Mouse (Mus musculus): ENCODE results near the gene Rpp25l. TPM values are rescaled to one million over a fixed set of nuclear protein-coding genes. Genes with fewer than 3 reads are reported as not detected.
"Not testable (repeated sequence)": the region's sequence is repeated elsewhere in the genome, so short reads cannot be mapped to it uniquely, and the experiment has no call there.

The Rpp25l gene
- polyA plus RNA-seq, 1 experiment from 2014 or later = 68.7 TPM

DNA sequence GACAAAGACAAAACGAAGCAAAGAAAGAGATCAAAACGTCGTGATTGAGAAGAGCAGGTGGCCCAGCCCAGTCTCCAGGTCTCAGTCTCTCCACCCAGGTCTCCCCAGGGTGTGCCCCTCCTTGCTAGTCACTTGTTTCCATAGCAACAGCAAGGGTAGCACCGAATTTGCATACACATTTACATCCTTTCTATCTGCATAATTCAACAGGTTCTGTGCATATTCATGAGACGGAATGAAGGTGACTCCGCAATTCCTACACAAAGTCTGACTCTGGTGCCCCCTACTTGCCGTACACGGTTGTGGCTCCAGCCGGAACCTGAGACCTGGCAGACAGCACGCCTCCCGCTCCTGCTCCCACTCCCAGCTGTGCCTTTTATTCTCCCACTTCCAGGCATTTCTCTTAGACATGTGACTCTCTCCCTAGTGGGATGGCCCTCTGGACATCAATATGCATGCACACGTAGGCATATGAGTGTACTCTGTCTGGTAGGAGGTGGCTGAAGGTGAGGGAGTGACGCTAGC lies 6.3 kb downstream of the Rpp25l start:
- WGBS = 3% methylated on average over 13 of the region's 13 CpGs
- no peak overlapping the region for H3K4me3 ChIP-seq
- peak; percentile 79 for ATAC-seq (ENCODE audit: low FRiP score, low read depth)
- H3K4me1 ChIP-seq = peaks cover 45% of the 10 kb centered on the region
- peaks cover 5% of the 10 kb centered on the region for H3K36me3 ChIP-seq
- H3K27me3 ChIP-seq = peaks cover 23% of the 10 kb centered on the region
- H3K9me3 ChIP-seq = no peaks in the 10 kb centered on the region
- H3K9ac ChIP-seq (replicated peaks) = no peak overlapping the region
- peak overlapping the region; percentile 54 for H3K27ac ChIP-seq (replicated peaks)
- peak overlapping the region; percentile 40 for H3K4me2 ChIP-seq (replicated peaks)

DNA sequence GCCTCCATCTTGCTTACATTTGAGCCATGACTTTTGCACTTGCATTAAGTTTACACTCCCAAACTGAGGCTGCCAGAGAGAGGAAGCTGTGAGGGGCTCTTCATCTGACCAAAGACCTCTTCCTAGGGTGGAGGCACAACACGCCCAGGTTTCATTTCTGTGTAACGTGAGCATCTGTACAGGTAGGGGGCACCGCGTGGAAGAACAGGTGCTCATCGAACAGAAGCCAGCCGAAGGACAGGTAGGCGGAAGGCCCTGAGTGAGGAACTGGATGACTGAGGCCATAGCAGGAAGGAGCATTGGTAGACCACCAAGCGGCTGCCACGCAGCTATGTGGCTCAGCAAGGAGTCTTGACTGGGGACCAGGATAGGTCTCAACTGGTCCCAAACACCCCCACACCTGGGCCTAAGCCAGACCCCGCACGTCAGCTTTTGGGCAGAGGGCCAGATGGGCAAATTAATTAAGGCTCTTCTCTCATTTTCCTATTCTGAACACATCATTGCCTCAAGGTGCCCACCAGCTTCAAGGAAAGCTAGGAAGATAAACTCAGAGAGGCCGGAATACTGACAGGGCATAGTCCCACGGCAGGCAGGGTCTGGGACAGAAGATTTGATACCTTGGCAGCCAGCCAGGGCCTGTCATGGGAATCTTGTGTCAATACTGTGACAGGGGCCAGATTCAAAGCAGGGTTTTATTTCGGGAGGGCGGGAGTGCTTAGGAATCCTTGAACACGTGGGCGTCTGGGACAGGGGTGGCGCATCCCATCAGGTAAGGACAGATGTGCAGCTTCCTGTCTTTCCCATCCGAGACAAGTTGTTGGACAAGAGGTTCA lies 7.2 kb downstream of the Rpp25l start:
- Histone ChIP-seq H3K27me3 (peaks cover 23% of the 10 kb centered on the region), H3K36me3 (peaks cover 4% of the 10 kb centered on the region), H3K27ac (replicated peaks) (peak overlapping the region; percentile 46; the same call in 1 of the 2 replicates), H3K4me2 (replicated peaks) (peak overlapping the region; percentile 40), H3K4me1 (peaks cover 36% of the 10 kb centered on the region), H3K4me3 (no peak overlapping the region), H3K9me3 (no peaks in the 10 kb centered on the region), H3K9ac (replicated peaks) (no peak overlapping the region)
- peak; percentile 24; the same call in 1 of the 2 replicates for ATAC-seq (ENCODE audit: low FRiP score, low read depth)
- WGBS = 62% methylated on average over 19 of the region's 19 CpGs

- Histone ChIP-seq H3K27ac (replicated peaks) (no peak overlapping the region), H3K9me3 (no peaks in the 10 kb centered on the region), H3K9ac (replicated peaks) (no peak overlapping the region), H3K36me3 (no peaks in the 10 kb centered on the region), H3K4me1 (peaks cover 32% of the 10 kb centered on the region), H3K4me3 (no peak overlapping the region), H3K4me2 (replicated peaks) (no peak overlapping the region), H3K27me3 (peaks cover 23% of the 10 kb centered on the region)
- no peak for ATAC-seq (ENCODE audit: low FRiP score, low read depth)
- 5% methylated on average over 5 of the region's 5 CpGs for WGBS
Observed at GRCm38 (mm10) chr4:41704651-41705050, 8.7 kb downstream of the Rpp25l start.

GRCm38 (mm10) chr4:41702226-41702625 lies 11.1 kb downstream of the Rpp25l start:
- not testable (repeated sequence) for ATAC-seq (ENCODE audit: low FRiP score, low read depth); H3K27ac ChIP-seq (replicated peaks); H3K36me3 ChIP-seq; H3K9me3 ChIP-seq; H3K4me3 ChIP-seq; H3K4me2 ChIP-seq (replicated peaks); H3K9ac ChIP-seq (replicated peaks)
- WGBS = 74% methylated on average over 2 of the region's 2 CpGs
- H3K27me3 ChIP-seq = peaks cover 25% of the 10 kb centered on the region
- peaks cover 21% of the 10 kb centered on the region for H3K4me1 ChIP-seq

DNA sequence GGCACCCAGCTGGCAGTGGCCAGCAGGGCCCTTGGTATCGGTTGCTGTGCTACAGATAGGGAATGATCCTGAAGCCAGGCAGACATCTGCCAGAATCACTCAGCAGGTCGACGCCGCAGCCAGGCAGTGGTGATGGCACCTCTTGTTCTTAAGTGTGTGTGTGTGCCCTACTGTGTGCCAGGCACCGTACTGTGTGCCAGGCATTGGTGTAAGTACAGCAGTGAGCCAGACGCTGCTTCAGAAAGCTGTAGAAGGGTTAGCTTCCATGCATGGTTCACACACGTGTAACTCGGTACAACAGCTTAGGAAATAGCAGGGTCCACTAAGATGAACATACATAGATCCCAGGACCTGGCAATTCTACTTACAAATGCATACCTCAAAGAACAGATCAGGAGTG lies 13.1 kb downstream of the Rpp25l start:
- not testable (repeated sequence) for H3K4me1 ChIP-seq; H3K9ac ChIP-seq (replicated peaks); H3K36me3 ChIP-seq; H3K4me3 ChIP-seq; H3K9me3 ChIP-seq; H3K4me2 ChIP-seq (replicated peaks); H3K27ac ChIP-seq (replicated peaks); ATAC-seq (ENCODE audit: low FRiP score, low read depth)
- peaks cover 17% of the 10 kb centered on the region for H3K27me3 ChIP-seq
- 90% methylated on average over 2 of the region's 8 CpGs for WGBS

GRCm38 (mm10) chr4:41699783-41700182 lies 13.6 kb downstream of the Rpp25l start, which contains the start of gene Il11ra1:
Gene Il11ra1 (plus strand): TSS chr4:41699989.
- not testable (repeated sequence) for H3K4me3 ChIP-seq; H3K27ac ChIP-seq (replicated peaks); H3K9ac ChIP-seq (replicated peaks); H3K36me3 ChIP-seq; H3K4me1 ChIP-seq; ATAC-seq (ENCODE audit: low FRiP score, low read depth); H3K4me2 ChIP-seq (replicated peaks); H3K9me3 ChIP-seq
- WGBS = 82% methylated on average over 10 of the region's 10 CpGs
- H3K27me3 ChIP-seq = peaks cover 14% of the 10 kb centered on the region

DNA sequence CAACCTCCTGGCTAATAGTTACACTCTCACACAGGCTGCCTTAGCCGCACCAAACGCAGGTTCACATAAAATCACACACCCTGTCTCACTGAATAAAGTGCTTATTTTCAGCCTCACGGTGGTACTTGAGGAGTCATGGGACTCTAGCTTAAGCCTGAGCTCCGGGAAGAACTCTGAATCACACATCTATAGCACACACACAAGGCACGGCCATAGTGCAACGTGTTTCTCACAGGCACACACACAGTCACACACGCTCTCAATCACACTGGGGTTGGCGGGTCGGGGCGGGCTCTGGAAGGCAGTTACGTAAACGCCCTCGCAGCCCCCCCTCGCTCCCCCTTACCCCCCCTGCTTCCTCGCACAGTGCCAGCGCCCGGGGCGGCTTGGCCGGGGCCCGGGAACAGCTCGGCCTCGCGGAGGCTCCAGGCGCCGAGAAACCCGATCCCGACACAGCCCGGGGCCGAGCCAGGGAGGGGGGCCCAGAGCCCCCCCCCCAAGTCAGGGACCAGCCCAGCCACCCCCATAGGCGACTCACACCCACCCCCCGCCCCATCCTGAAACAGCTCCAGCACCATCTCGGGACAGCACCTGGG lies 14.8 kb downstream of the Rpp25l start:
- H3K4me3 ChIP-seq; H3K9ac ChIP-seq (replicated peaks); H3K27me3 ChIP-seq; H3K27ac ChIP-seq (replicated peaks); ATAC-seq (ENCODE audit: low FRiP score, low read depth); H3K4me1 ChIP-seq; H3K9me3 ChIP-seq; H3K36me3 ChIP-seq: not testable (repeated sequence)
- 7% methylated on average over 19 of the region's 32 CpGs for WGBS
- peak overlapping the region; percentile 26; the same call in 1 of the 2 replicates for H3K4me2 ChIP-seq (replicated peaks)

GRCm38 (mm10) chr4:41696930-41697841 lies 16.1 kb downstream of the Rpp25l start, which contains the start of gene Cntfr:
Gene Cntfr (minus strand): TSS chr4:41697089.
- not testable (repeated sequence) for H3K4me3 ChIP-seq; ATAC-seq (ENCODE audit: low FRiP score, low read depth); H3K4me1 ChIP-seq; H3K36me3 ChIP-seq; H3K9ac ChIP-seq (replicated peaks); H3K27ac ChIP-seq (replicated peaks); H3K27me3 ChIP-seq; H3K9me3 ChIP-seq
- H3K4me2 ChIP-seq (replicated peaks) = peak within 1 kb of the TSS; percentile 43; the same call in 1 of the 2 replicates
- WGBS = 15% methylated on average over 31 of the region's 40 CpGs

GRCm38 (mm10) chr4:41696452-41696851 lies 16.9 kb downstream of the Rpp25l start:
- H3K4me3 ChIP-seq; ATAC-seq (ENCODE audit: low FRiP score, low read depth); H3K9ac ChIP-seq (replicated peaks); H3K4me1 ChIP-seq; H3K36me3 ChIP-seq; H3K9me3 ChIP-seq; H3K4me2 ChIP-seq (replicated peaks); H3K27me3 ChIP-seq; H3K27ac ChIP-seq (replicated peaks): not testable (repeated sequence)
- 6% methylated on average over 14 of the region's 15 CpGs for WGBS

GRCm38 (mm10) chr4:41695800-41696199 lies 17.5 kb downstream of the Rpp25l start:
- not testable (repeated sequence) for H3K36me3 ChIP-seq; H3K4me1 ChIP-seq; ATAC-seq (ENCODE audit: low FRiP score, low read depth); H3K9me3 ChIP-seq; H3K27me3 ChIP-seq; H3K9ac ChIP-seq (replicated peaks); H3K27ac ChIP-seq (replicated peaks)
- H3K4me3 ChIP-seq = peak overlapping the region; percentile 24; the same call in 1 of the 2 replicates
- 2% methylated on average over 17 of the region's 38 CpGs for WGBS
- H3K4me2 ChIP-seq (replicated peaks) = peak overlapping the region; percentile 43; the same call in 1 of the 2 replicates

- H3K27me3 ChIP-seq; ATAC-seq (ENCODE audit: low FRiP score, low read depth); H3K36me3 ChIP-seq; H3K9me3 ChIP-seq: not testable (repeated sequence)
- H3K27ac ChIP-seq (replicated peaks) = 0 out of 2 replicates have a peak overlapping the region, but pooled peaks have one; percentile 56
- peak overlapping the region; percentile 47 for H3K4me2 ChIP-seq (replicated peaks)
- peak overlapping the region; percentile 25 for H3K4me3 ChIP-seq
- H3K4me1 ChIP-seq = peaks cover 14% of the 10 kb centered on the region
- 4% methylated on average over 4 of the region's 4 CpGs for WGBS
- H3K9ac ChIP-seq (replicated peaks) = 0 out of 2 replicates have a peak overlapping the region, but pooled peaks have one; percentile 28
Observed at GRCm38 (mm10) chr4:41693511-41693910, 19.8 kb downstream of the Rpp25l start.
